Mouse (Mus musculus): ENCODE measurements around the gene Ripply1. TPM values are rescaled to one million over a fixed set of nuclear protein-coding genes. Genes with fewer than 3 reads are reported as not detected.

Gene Ripply1
- polyA plus RNA-seq, 1 experiment from 2014 or later = 0.87 TPM

Other genes with a start within 250 kb of the Ripply1 start
- gene Rnf128, start 219.0 kb downstream of the Ripply1 start, polyA plus RNA-seq (2015; fragmentation: Nextera tagmentation; extraction: Ambion mirVana) = 9.5 and 9.7 TPM in 2 replicates
- gene Tbc1d8b, start 97.4 kb downstream of the Ripply1 start, polyA plus RNA-seq (2015; fragmentation: Nextera tagmentation; extraction: Ambion mirVana) = 4.8 and 5.8 TPM in 2 replicates
- gene Gm15013, start 67.9 kb downstream of the Ripply1 start, polyA plus RNA-seq (2015; fragmentation: Nextera tagmentation; extraction: Ambion mirVana) = 0.30 TPM in 1 of 2 replicates, not detected in the other
- gene Cldn2, start 18.5 kb upstream of the Ripply1 start, polyA plus RNA-seq (2015; fragmentation: Nextera tagmentation; extraction: Ambion mirVana) = 0.55 and 1.6 TPM in 2 replicates
- gene Morc4, start 89.3 kb upstream of the Ripply1 start, polyA plus RNA-seq (2015; fragmentation: Nextera tagmentation; extraction: Ambion mirVana) = 22.7 and 24.2 TPM in 2 replicates
- 3.8 and 4.2 TPM in 2 replicates for gene Rbm41, start 216.2 kb upstream of the Ripply1 start, polyA plus RNA-seq (2015; fragmentation: Nextera tagmentation; extraction: Ambion mirVana)

Measured in limb, embryonic 15.5 days (tissue).